Mouse (Mus musculus) CH12F3 (cell line): Measurements from ENCODE around the gene Ogg1.

Source experiments
- in situ Hi-C: fragments of 300-500 bp; cut with MboI; formaldehyde crosslinking; loops from 2 replicates; pipeline ENCODE4 v1.14.3; 2020; ENCODE audit warnings: low sequenced_read_pairs

Ogg1 gene

GRCm38 (mm10) chr6:113326533-113327315 lies at the start of gene Ogg1:
Gene Ogg1 (plus strand): TSS chr6:113326972.
- in situ Hi-C loops: no loop called here

GRCm38 (mm10) chr6:113281676-113282075 lies 45.1 kb upstream of the Ogg1 start:
- in situ Hi-C loops: no loop called here

- in situ Hi-C loops: no loop called here
Observed at GRCm38 (mm10) chr6:113282101-113282802, 44.5 kb upstream of the Ogg1 start, which contains the start of gene Cpne9. Gene Cpne9 (plus strand): TSS chr6:113282307.

- in situ Hi-C loops: no loop called here
Observed at GRCm38 (mm10) chr6:113282969-113283368, 43.8 kb upstream of the Ogg1 start.

- in situ Hi-C loops: no loop called here
Observed at GRCm38 (mm10) chr6:113283500-113283899, 43.3 kb upstream of the Ogg1 start.

GRCm38 (mm10) chr6:113284931-113285330 lies 41.8 kb upstream of the Ogg1 start:
- in situ Hi-C loops: no loop called here

GRCm38 (mm10) chr6:113286316-113286715 lies 40.5 kb upstream of the Ogg1 start:
- in situ Hi-C loops: no loop called here

GRCm38 (mm10) chr6:113287236-113287635 lies 39.5 kb upstream of the Ogg1 start:
- in situ Hi-C loops: no loop called here

GRCm38 (mm10) chr6:113289346-113289745 lies 37.4 kb upstream of the Ogg1 start:
- in situ Hi-C loops: no loop called here

GRCm38 (mm10) chr6:113290346-113290745 lies 36.4 kb upstream of the Ogg1 start:
- in situ Hi-C loops: no loop called here

GRCm38 (mm10) chr6:113292938-113293337 lies 33.8 kb upstream of the Ogg1 start:
- in situ Hi-C loops: no loop called here

GRCm38 (mm10) chr6:113296046-113296445 lies 30.7 kb upstream of the Ogg1 start:
- in situ Hi-C loops: no loop called here

GRCm38 (mm10) chr6:113296639-113297038 lies 30.1 kb upstream of the Ogg1 start:
- in situ Hi-C loops: no loop called here

GRCm38 (mm10) chr6:113301350-113301749 lies 25.4 kb upstream of the Ogg1 start:
- in situ Hi-C loops: no loop called here

GRCm38 (mm10) chr6:113302258-113302657 lies 24.5 kb upstream of the Ogg1 start:
- in situ Hi-C loops: no loop called here

- in situ Hi-C loops: no loop called here
Observed at GRCm38 (mm10) chr6:113306322-113306985, 20.3 kb upstream of the Ogg1 start.

GRCm38 (mm10) chr6:113306986-113307349 lies 19.8 kb upstream of the Ogg1 start, which contains the start of gene Brpf1:
Gene Brpf1 (plus strand): TSS chr6:113307137.
- in situ Hi-C loops: no loop called here

GRCm38 (mm10) chr6:113307481-113308121 lies 19.2 kb upstream of the Ogg1 start:
- in situ Hi-C loops: no loop called here

GRCm38 (mm10) chr6:113308141-113308540 lies 18.6 kb upstream of the Ogg1 start:
- in situ Hi-C loops: no loop called here

GRCm38 (mm10) chr6:113315972-113316371 lies 10.8 kb upstream of the Ogg1 start:
- in situ Hi-C loops: loop anchor here (10.0 kb wide), 1 partner anchor 151 kb away; no protein-coding TSS in a partner anchor

GRCm38 (mm10) chr6:113329396-113329795 lies 2.6 kb downstream of the Ogg1 start:
- in situ Hi-C loops: no loop called here
